37 mouse cellular contexts compared by ENCODE assay signal in the genomic region with DNA sequence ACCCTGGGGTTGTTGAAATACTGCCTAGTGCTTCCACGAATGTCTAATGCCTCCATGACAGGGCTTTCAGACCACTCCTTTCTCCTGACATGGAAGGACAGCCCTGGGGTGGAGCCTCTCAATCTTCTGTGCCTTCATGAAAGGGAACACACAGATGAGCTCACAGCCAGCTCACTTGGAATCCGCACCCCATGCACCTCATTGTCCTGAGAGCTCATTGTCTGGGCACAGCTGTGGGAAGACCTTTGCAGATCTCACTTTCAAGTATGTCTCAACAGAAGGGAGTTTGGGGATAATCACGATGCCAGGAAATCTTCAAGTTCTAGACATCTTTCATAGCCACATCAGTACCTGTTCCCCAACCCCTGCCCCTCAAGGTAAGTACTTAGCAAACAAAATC. TPM values are rescaled to one million over a fixed set of nuclear protein-coding genes. Genes with fewer than 3 reads are reported as not detected.
"Had no signal": no experiment of that assay in that cellular context is flagged by ENCODE, and none has a peak within 500 bp of the region (broad histone marks: within the 10 kb centered on the region; RNA-seq: fewer than 3 reads in every experiment).

No protein-coding gene starts in this region.

- ATAC-seq: liver, embryonic 12.5 days; liver, postnatal 0 days; lung, postnatal 0 days; midbrain, embryonic 15.5 days; midbrain, embryonic 16.5 days had no signal

- H3K9ac ChIP-seq: limb, embryonic 12.5 days; limb, embryonic 13.5 days; limb, embryonic 15.5 days; liver, embryonic 12.5 days; liver, embryonic 13.5 days; liver, embryonic 14.5 days; liver, embryonic 15.5 days; liver, postnatal 0 days; lung, embryonic 14.5 days; lung, embryonic 15.5 days; midbrain, embryonic 12.5 days; midbrain, embryonic 15.5 days had no signal

- DNase-seq: left cerebral cortex, postnatal 4 days; liver; liver, embryonic 13.5 days; liver, postnatal 0 days; lung, adult 18-20 months; lung, adult 2 months; lung, embryonic 14.5 days; lung, postnatal 10 days; lung, postnatal 14 days; lung, postnatal 36 days; lung, postnatal 4 days; midbrain, embryonic 14.5 days had no signal

- H3K9me3 ChIP-seq: limb, embryonic 10.5 days; limb, embryonic 12.5 days; limb, embryonic 13.5 days; limb, embryonic 15.5 days; liver, embryonic 12.5 days; liver, embryonic 13.5 days; liver, embryonic 15.5 days; lung, embryonic 15.5 days; megakaryocyte, embryonic 14.5 days; midbrain, embryonic 10.5 days; midbrain, embryonic 12.5 days; midbrain, embryonic 15.5 days had no signal

- H3K4me3 ChIP-seq: left cerebral cortex, adult 2 months; limb, embryonic 10.5 days; limb, embryonic 12.5 days; limb, embryonic 13.5 days; limb, embryonic 15.5 days; liver, embryonic 12.5 days; liver, embryonic 13.5 days; liver, embryonic 15.5 days; lung, embryonic 15.5 days; megakaryocyte, embryonic 14.5 days; midbrain, embryonic 10.5 days; midbrain, embryonic 12.5 days; midbrain, embryonic 15.5 days; myocyte had no signal

- H3K27ac ChIP-seq: left cerebral cortex, adult 2 months; limb, embryonic 10.5 days; limb, embryonic 12.5 days; limb, embryonic 13.5 days; limb, embryonic 15.5 days; liver, embryonic 12.5 days; liver, embryonic 13.5 days; liver, embryonic 14.5 days; liver, embryonic 15.5 days; lung, embryonic 15.5 days; macrophage; midbrain, embryonic 10.5 days; midbrain, embryonic 12.5 days; midbrain, embryonic 15.5 days had no signal

- H3K27me3 ChIP-seq: limb, embryonic 12.5 days; limb, embryonic 13.5 days; limb, embryonic 15.5 days; liver, embryonic 12.5 days; liver, embryonic 15.5 days; lung, embryonic 15.5 days; midbrain, embryonic 15.5 days had no signal

- H3K4me2 ChIP-seq: limb, embryonic 12.5 days; limb, embryonic 13.5 days; limb, embryonic 15.5 days; liver, embryonic 11.5 days; liver, embryonic 12.5 days; liver, embryonic 13.5 days; liver, embryonic 15.5 days; lung, embryonic 14.5 days; lung, embryonic 15.5 days; midbrain, embryonic 12.5 days; midbrain, embryonic 15.5 days had no signal

- H3K36me3 ChIP-seq: limb, embryonic 10.5 days; limb, embryonic 12.5 days; limb, embryonic 13.5 days; limb, embryonic 15.5 days; liver, embryonic 12.5 days; liver, embryonic 13.5 days; liver, embryonic 15.5 days; lung, embryonic 15.5 days; midbrain, embryonic 10.5 days; midbrain, embryonic 12.5 days; midbrain, embryonic 15.5 days had no signal

- H3K4me1 ChIP-seq: limb, embryonic 10.5 days; limb, embryonic 12.5 days; limb, embryonic 13.5 days; limb, embryonic 15.5 days; liver, embryonic 12.5 days; liver, embryonic 13.5 days; liver, embryonic 15.5 days; lung, embryonic 15.5 days; megakaryocyte, embryonic 14.5 days; midbrain, embryonic 12.5 days; midbrain, embryonic 15.5 days had no signal

RNA-seq across cellular contexts. Expression of gene Pirt, which starts 16.5 kb away (rescaled TPM):
- polyA plus RNA-seq: limb, embryonic 10.5 days; limb, embryonic 11.5 days; liver, adult 2 months; liver, embryonic 13.5 days; liver, embryonic 14.5 days; liver, embryonic 15.5 days; liver, postnatal 0 days; macrophage; myocyte had no signal

RNA-seq across cellular contexts. Expression of gene Tmem238l, which starts 28.1 kb away (rescaled TPM):
- polyA plus RNA-seq: limb, embryonic 10.5 days; limb, embryonic 11.5 days; limb, embryonic 12.5 days; limb, embryonic 13.5 days; limb, embryonic 14.5 days; liver, adult 2 months; liver, embryonic 11.5 days; liver, embryonic 12.5 days; liver, embryonic 13.5 days; liver, embryonic 14.5 days; liver, embryonic 15.5 days; liver, embryonic 16.5 days; liver, postnatal 0 days; lung, embryonic 14.5 days; lung, embryonic 15.5 days; lung, embryonic 16.5 days; lung, postnatal 0 days; macrophage; midbrain, embryonic 10.5 days; midbrain, embryonic 12.5 days; midbrain, embryonic 14.5 days; midbrain, embryonic 15.5 days; midbrain, embryonic 16.5 days; midbrain, postnatal 0 days; myocyte; neural tube, embryonic 11.5 days had no signal
